Mouse (Mus musculus) bone marrow macrophage, adult 2 months (primary cell): ENCODE data around the gene Bbip1.

Experiments
- CTCF ChIP-seq: IDR thresholded peaks from 2 replicates; pipeline ENCODE4 v1.5.1; 2012; ENCODE audit warnings: low read depth, mild to moderate bottlenecking, low read length, moderate library complexity
- POLR2A ChIP-seq: IDR thresholded peaks from 2 replicates; pipeline ENCODE4 v1.6.1; 2012; ENCODE audit warnings: mild to moderate bottlenecking, low read depth, low read length, borderline replicate concordance

- no peak for TF ChIP-seq POLR2A
- TF ChIP-seq CTCF = no peak
Measured at GRCm38 (mm10) chr19:53901931-53902738, 42.3 kb downstream of the Bbip1 start.
